Mouse (Mus musculus): ENCODE measurements around the gene Olfr20.
"Not testable (repeated sequence)": the region's sequence is repeated elsewhere in the genome, so short reads cannot be mapped to it uniquely, and the experiment has no call there.

Gene Olfr20

GRCm38 (mm10) chr11:73350483-73350882, at the start of gene Olfr20:
Gene Olfr20 (plus strand): TSS chr11:73350783.
- DNase-seq = no peak

DNA sequence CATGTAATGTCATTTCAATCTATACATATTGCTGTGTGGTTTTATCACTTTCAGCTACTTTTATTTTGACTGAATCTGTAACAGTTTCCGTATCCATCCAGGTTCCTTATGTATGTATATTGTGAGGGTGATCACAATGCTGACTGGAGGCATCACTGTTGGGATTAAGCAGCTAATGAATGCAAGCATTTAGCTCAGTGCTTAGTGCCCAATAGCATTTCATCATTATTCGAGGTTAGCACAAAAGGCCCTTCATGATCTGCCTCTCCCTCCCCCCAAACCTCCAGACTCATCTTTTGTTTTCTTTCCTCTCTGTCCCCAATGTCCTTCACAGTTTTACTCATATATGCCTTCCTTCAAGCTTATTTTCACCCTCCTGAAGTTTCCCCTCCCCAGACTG, 47.5 kb upstream of the Olfr20 start:
- no peak for DNase-seq

DNA sequence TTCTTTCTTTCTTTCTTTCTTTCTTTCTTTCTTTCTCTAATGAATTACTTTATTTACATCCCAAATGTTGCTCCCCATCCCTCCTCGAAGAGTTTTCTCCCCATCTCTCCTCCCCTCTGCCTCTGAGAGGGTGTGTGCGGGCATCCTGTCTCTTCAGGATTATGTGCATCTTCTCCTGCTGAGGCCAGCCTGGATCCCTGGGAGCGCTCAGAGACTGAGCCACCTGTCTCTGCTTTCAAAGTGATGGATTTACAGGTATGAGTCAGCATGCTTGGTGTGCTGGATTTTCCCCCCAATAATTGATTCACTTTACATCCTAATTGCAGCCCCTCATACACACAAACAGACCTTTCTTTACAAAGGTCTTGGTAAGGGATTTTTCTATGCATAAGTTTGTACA, 34.6 kb upstream of the Olfr20 start:
- DNase-seq = no peak

GRCm38 (mm10) chr11:73318581-73318980, 32.0 kb upstream of the Olfr20 start:
- DNase-seq = not testable (repeated sequence)

- not testable (repeated sequence) for DNase-seq
These were observed 29.5 kb upstream of the Olfr20 start for GRCm38 (mm10) chr11:73321064-73321463.

- no peak for DNase-seq
These were observed 26.4 kb upstream of the Olfr20 start for GRCm38 (mm10) chr11:73323906-73324830.

GRCm38 (mm10) chr11:73326485-73326886, 24.1 kb upstream of the Olfr20 start:
- DNase-seq = no peak

DNA sequence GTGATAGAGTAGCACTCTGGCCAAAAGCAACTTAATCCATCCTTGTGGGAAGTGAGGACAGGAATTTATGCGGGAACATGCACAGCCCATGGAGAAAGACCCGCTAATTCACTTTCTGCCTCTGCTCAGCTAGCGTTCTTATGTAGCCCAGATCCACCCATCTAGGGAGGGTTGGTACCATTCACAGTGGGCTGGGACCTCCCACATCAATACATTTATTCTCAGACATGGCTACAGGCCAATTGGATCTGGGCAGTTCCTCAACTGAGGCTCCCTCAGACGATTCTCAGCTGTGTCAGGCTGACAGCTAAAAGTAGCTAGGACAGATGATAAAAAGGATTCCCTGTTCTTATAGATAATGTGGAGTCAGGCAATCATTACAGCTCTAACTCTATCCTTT, 23.2 kb upstream of the Olfr20 start:
- DNase-seq = peak; percentile 8

DNA sequence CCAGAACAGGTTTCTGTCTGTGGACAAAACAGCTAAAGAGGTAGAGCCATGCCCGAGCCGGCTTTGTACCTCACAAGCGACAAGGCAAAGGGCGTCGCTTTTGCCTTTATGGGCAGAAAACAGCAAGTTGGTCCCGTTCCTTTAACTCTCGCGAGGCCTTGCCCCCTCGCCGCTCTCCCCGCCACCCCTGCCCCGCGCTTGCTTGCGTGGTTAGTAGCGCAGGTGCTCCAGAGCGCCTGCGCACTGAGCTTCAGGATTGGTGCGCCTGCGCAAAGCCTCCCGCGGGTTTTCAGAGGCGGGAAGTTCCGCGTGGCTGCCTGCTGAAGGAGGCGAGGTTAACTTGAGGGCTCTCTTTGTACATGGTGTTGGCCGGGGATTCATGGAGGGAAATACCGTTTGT, 21.1 kb upstream of the Olfr20 start, which contains the start of the genes Aspa, Gm49340 and Spata22:
Gene Aspa (minus strand): TSS at position 155 of the 400 bp plus-strand sequence.
Gene Gm49340 (plus strand): TSS at position 300 of the 400 bp plus-strand sequence.
Gene Spata22 (plus strand): TSS at position 300 of the 400 bp plus-strand sequence.
- no peak for DNase-seq

GRCm38 (mm10) chr11:73333357-73333756, 17.2 kb upstream of the Olfr20 start:
- DNase-seq = no peak

- DNase-seq = no peak
These were observed 13.7 kb upstream of the Olfr20 start for GRCm38 (mm10) chr11:73336919-73337318.

- no peak for DNase-seq
These were observed 20.4 kb downstream of the Olfr20 start, which contains the start of gene Olfr376 for GRCm38 (mm10) chr11:73370946-73371345. Gene Olfr376 (plus strand): TSS chr11:73371246.

- DNase-seq = no peak
These were observed 44.8 kb downstream of the Olfr20 start for GRCm38 (mm10) chr11:73395374-73395773.

- DNase-seq = no peak
These were observed 48.9 kb downstream of the Olfr20 start, which contains the start of gene Olfr1 for GRCm38 (mm10) chr11:73399514-73399913. Gene Olfr1 (minus strand): TSS chr11:73399614.

Measured in right cerebral cortex, adult 18-20 months (tissue).